Mouse (Mus musculus) spleen, postnatal 10 days (tissue): ENCODE results near the gene Mfng.

Experiments used
- DNase-seq, 2 experiments: peaks; one replicate each; pipeline ENCODE4 v3.0.0; 2021 to 2022; ENCODE audit warnings: low spot score in 2 of 2

Gene Mfng

GRCm38 (mm10) chr15:78755966-78756725 lies 17.1 kb downstream of the Mfng start:
- no peak for DNase-seq

DNA sequence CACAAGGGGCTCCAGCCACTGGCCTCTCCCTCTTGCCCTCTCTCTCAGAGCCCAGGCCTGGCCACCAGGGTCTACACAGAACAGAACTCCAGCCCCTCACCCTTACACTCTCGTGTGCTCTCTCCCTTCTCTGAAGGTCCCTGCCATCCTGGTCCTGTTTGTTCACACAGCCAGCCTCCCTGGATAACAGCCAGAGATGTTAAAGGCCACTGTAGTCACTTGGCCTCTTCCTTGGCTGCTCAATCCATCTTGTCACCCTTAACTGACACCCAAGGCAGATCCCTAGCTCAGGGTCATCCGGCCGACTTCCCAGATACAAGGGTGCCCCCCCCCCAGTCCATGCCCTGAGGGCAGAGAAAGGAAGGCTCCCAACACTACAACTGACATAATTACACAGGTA lies 18.0 kb downstream of the Mfng start:
- DNase-seq: no peak

DNA sequence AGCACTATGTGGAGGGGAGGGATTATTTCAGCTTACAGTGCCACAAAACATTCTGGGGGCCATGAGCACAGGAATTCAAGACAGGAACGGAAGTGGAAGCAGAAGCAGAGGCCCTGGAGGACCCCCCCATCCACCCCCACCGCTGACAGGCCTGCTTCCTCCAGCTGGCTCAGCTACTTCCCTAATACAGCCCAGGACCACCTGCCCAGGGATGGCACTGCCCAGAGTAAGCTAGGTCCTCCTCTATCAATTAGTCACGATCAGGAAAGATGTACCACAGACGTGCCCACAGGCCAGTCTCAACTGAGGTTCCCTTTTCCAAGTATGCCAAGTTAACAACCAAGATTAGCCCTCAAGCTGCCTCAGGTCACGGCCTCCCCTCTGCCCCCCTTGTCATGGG lies 19.1 kb downstream of the Mfng start:
- DNase-seq: no peak

GRCm38 (mm10) chr15:78752991-78753390 lies 20.3 kb downstream of the Mfng start:
- DNase-seq: no peak

DNA sequence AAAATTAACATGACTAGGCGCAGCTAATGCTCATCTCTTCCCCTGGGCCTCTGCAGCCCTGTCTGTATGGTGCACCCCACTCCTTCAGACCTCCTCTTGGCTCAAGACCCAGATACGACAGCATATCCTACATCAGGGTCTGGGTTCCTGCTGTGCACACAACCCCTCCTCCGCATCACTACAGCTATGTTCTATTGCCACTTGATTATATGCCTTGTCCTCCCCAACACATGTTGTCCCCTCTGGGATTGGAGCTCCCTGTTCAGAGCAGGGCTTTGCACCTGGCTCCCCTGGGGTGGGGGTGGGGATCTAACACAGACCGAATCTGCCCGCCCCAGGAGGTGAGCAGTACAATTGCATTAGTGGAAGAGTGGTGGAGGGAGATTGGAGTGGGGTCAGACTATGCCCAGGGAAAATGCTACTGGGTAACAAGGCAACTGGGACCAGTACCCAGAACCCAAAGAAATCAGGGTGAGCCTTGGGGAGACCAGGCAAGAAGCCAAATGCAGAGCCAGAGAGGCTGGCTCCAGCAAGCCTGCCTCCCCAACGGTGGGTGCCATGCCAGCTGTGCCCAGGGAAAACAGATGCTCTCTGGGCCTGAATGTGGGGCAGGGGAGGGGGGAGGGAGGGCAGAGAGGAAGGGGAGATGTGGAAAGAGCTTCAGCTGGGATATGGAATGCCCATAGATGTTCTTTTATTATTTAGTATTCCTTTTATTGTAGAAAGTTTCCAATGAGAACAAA lies 22.5 kb downstream of the Mfng start:
- no peak for DNase-seq

DNA sequence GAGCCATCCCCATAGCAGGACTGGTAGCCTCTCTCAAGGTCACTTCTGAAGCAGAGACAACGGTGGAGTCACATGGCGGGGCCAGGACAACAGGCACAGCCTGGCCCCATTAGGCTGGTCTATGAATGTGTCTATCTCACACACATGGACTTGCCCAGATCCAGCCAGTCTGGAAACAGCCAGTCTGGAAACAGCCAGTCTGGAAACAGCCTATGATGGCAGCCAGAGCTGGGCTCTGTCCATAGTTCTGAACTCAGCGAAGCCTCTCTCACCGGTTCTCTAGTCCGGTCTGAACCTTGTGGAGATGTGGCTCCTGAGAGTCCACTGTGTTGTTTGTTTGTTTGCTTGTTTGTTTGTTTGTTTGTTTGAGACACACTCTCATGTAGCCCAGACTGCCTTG lies 23.4 kb downstream of the Mfng start:
- DNase-seq: no peak

DNA sequence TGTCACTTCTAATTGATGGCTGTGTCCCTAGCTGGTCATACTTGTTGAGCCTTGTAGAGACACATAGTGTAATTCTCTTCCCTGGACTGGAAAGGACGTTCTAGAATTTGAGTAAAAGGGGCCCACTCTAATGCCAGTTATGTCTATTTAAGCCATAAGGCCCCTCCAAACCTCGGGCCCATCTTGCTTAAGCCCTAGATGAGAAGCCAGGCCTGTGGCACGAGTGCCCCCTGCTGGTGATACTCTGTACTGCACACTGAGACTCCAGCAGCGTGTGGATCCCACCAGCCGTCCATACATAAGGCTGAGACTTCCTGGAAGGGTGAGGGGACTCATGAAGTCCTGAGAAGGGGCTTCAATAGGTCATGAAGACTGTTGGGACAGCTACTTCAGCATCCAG lies 29.1 kb downstream of the Mfng start:
- peak; percentile 75 to 84 for DNase-seq

DNA sequence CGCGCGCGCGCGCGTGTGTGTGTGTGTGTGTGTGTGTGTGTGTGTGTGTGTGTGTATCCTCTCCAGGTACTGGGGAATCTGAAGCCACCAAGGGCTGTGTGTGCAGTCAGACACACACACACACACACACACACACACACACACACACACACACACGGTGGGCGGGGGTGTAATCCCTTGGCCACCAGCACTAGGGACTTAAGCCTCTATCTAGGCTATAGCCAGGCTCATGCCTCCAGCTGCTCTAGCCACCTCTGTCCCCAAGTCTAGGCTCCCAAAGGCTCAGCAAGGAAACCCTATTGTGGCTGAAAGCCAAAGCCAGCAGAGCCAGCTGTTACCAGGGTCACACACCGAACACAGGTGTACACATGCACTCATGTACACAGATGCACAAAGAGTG lies 30.4 kb downstream of the Mfng start:
- no peak for DNase-seq

- DNase-seq: no peak
These were observed 32.6 kb downstream of the Mfng start for GRCm38 (mm10) chr15:78740662-78741061.

GRCm38 (mm10) chr15:78737146-78737545 lies 36.1 kb downstream of the Mfng start:
- no peak for DNase-seq

DNA sequence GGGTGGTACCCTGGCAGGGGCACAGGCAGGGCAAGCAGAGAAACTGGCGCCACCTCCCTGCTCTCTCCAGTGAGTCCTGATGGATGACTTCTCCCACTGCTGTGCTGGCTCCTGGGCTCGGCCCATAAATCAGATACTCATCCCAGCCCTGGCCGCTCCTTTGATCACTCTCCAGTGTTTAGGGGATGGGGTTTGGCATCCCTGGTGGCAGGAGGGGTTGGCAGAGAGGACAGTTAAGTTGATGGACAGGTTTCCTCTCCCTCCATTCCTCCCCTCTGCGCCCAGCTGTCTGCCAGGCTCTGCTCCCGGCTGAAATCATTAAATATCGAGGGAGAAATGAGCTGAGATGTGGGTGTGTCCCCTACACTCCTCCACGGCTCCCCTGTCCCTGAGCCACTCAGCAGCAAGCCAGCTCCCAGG lies 36.6 kb downstream of the Mfng start:
- DNase-seq: no peak

GRCm38 (mm10) chr15:78736181-78736579 lies 37.1 kb downstream of the Mfng start:
- no peak for DNase-seq

- DNase-seq: no peak
These were observed 37.7 kb downstream of the Mfng start for GRCm38 (mm10) chr15:78735431-78736180.

GRCm38 (mm10) chr15:78731830-78732229 lies 41.4 kb downstream of the Mfng start:
- no peak for DNase-seq

GRCm38 (mm10) chr15:78730315-78731049 lies 42.8 kb downstream of the Mfng start:
- no peak for DNase-seq

DNA sequence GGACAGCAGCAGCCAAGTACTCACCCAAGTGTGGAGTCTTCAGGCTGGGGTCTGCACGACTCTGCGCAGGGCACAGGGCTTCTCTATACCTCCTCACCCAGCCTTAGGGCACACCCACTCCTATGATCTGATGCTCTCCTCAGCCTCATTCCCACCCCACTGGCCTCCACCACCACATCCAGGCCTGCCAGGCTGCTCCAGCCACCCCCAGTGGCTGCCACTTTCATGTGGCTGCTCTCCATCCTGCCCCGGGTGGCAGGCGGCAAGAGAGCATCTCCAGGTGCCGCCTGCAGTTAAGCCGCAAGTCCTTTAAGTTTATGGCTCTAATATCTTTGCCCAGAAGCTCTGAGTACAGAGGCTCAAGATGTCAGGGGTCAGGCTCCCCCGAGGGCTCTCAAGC lies 46.6 kb downstream of the Mfng start:
- DNase-seq: no peak

DNA sequence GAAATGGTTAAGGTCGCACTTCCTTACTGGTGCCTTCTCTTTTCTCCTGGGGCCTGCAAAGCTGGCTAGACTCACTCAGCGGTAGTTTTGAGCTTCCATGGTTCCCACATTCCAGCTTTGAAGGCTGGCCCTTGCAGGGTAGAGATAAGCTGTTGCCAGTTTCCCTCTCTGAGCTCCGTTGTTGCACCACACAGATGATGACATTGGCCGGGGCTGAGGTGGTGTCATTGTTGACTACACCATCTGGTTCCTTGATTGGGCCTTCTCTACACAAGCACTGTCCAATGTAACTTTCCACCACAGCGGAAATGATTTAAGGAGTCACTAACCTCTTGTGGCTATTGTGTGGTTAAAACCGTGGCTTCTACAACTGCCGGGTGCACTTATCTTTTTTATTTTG lies 52.7 kb downstream of the Mfng start:
- DNase-seq: peak in 1 of 2 experiments; percentile 45

GRCm38 (mm10) chr15:78720094-78720493 lies 53.2 kb downstream of the Mfng start:
- peak; percentile 38 to 76 for DNase-seq

DNA sequence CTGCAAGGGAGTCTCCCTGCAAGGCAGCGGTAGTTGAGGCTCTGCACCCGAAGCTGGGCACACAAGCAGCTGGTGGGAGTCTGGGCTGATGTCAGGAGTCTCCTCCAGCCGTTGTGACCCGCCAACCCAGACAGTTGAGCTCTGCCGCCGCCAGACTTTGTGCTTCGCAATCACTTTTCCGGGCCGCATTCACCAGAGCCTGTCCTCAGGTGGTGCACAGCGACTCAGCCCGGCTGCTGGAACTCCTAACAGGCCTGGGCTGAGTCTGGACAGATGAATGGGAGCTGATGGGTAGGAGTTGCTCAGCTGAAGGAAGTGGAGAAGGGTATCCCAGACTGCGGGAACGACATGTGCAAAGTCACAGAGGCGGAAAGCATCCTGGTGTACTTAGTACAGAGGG lies 53.9 kb downstream of the Mfng start:
- no peak for DNase-seq

DNA sequence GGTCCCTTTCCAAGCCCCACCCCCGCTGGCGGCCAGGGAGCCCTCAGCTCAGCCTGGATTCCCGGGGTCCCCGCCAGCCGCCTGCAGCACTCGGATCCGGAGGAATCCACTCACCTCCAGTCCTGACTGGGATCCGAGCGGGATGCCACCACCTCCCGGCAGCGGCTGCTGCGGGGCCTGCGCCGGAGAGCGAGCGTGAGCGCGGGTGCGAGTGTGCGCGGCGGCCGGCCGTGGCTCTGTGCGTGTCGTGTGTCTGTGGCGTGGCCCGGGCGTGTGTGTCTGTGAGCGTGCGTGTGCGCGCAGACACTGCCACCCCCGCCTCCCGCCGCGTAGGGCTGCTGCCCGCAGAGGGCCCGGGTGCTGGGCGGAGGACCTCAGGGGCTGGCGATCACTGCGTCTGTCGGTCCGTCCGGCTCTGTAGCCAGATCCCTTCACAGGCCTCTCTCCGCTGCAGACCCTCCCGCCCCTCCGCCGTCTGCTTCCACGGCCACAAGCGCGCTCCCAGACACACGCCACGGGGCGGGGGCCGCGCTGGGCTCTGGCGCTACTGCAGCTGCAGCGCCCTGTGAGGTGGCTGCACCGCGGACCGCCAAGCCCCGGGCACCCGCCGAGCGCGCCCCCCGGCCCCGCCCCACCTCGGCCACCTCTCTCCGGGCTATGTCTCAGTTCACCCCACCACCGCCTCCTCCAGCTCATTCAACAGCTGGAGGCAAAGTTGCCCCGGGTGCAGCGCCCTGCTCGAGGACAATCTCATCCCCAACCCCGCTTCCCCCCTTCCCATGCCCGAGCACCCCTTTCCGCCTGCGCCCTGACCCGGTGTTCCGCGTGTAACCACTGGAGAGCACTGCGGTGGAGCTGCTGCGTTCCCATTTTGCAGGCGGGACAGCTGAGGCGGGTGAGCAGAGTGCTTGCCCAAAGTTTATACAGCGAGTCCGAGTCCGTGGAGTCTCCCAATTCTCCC lies 54.7 kb downstream of the Mfng start, which contains the start of gene Elfn2:
TSS of gene Elfn2 (minus strand) at position 482 of the 961 bp plus-strand sequence.
- peak in 1 of 2 experiments; percentile 13 for DNase-seq

DNA sequence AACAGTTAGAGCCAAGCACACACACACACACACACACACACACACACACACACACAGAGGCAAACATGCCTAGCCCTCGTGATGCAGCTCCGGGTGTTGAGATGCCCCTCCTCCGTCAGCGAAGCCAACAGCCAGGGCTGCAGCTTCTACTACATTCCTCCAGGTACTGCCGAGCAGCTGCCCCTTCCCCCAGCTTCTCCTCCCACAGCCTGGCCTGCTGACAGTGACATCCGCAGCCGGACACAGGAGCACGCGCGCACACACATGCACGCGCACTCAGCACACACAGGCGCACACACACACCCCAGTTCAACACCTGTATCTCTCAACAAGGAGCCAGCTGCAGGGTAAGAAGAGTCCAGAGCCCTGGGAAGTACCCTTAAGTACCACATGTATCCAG lies 56.3 kb downstream of the Mfng start:
- no peak for DNase-seq
